Mouse (Mus musculus): Measurements from ENCODE around the gene Tmem161a.
"Not testable (repeated sequence)": the region's sequence is repeated elsewhere in the genome, so short reads cannot be mapped to it uniquely, and the experiment has no call there.

Gene Tmem161a

GRCm38 (mm10) chr8:70210538-70210937 is 38.4 kb downstream of the Tmem161a start:
- in situ Hi-C loops (cut with MboI, MseI), result no loop called here

- in situ Hi-C loops (cut with MboI, MseI), result no loop called here
These were observed 39.1 kb downstream of the Tmem161a start for GRCm38 (mm10) chr8:70211275-70211674.

- in situ Hi-C loops (cut with MboI, MseI), result no loop called here
These were observed 39.6 kb downstream of the Tmem161a start for GRCm38 (mm10) chr8:70211726-70212111.

GRCm38 (mm10) chr8:70212112-70213055 is 40.2 kb downstream of the Tmem161a start, which contains the start of gene Slc25a42:
Gene Slc25a42 (minus strand): TSS chr8:70212305.
- in situ Hi-C loops (cut with MboI, MseI), result no loop called here

GRCm38 (mm10) chr8:70214411-70214810 is 42.3 kb downstream of the Tmem161a start:
- in situ Hi-C loops (cut with MboI, MseI), result no loop called here

GRCm38 (mm10) chr8:70215092-70215491 is 42.9 kb downstream of the Tmem161a start:
- in situ Hi-C loops (cut with MboI, MseI), result no loop called here

GRCm38 (mm10) chr8:70216161-70216560 is 44.0 kb downstream of the Tmem161a start:
- in situ Hi-C loops (cut with MboI, MseI), result not testable (repeated sequence)

- in situ Hi-C loops (cut with MboI, MseI), result no loop called here
These were observed 44.4 kb downstream of the Tmem161a start for GRCm38 (mm10) chr8:70216566-70216965.

GRCm38 (mm10) chr8:70217441-70217840 is 45.3 kb downstream of the Tmem161a start:
- in situ Hi-C loops (cut with MboI, MseI), result no loop called here

- in situ Hi-C loops (cut with MboI, MseI), result no loop called here
These were observed 47.0 kb downstream of the Tmem161a start for GRCm38 (mm10) chr8:70219107-70219684.

GRCm38 (mm10) chr8:70220236-70220840 is 48.2 kb downstream of the Tmem161a start:
- in situ Hi-C loops (cut with MboI, MseI), result no loop called here

- in situ Hi-C loops (cut with MboI, MseI), result no loop called here
These were observed 48.8 kb downstream of the Tmem161a start for GRCm38 (mm10) chr8:70220911-70221310.

- in situ Hi-C loops (cut with MboI, MseI), result no loop called here
These were observed 49.9 kb downstream of the Tmem161a start for GRCm38 (mm10) chr8:70222041-70222440.

- in situ Hi-C loops (cut with MboI, MseI), result no loop called here
These were observed 51.2 kb downstream of the Tmem161a start for GRCm38 (mm10) chr8:70223341-70223740.

- in situ Hi-C loops (cut with MboI, MseI), result no loop called here
These were observed 55.8 kb downstream of the Tmem161a start for GRCm38 (mm10) chr8:70227997-70228396.

GRCm38 (mm10) chr8:70230837-70231236 is 58.7 kb downstream of the Tmem161a start:
- in situ Hi-C loops (cut with MboI, MseI), result no loop called here

Data from T-helper 1 cell (primary cell).